Mouse (Mus musculus) lung, embryonic 14.5 days (tissue): ENCODE measurements around the gene Rora. TPM values are rescaled to one million over a fixed set of nuclear protein-coding genes. Genes with fewer than 3 reads are reported as not detected.
A peak's percentile ranks its signal among the peaks of the same experiment; 100 is the strongest.

Source experiments
- ATAC-seq: fragments of 200-750 bp; cut with Nextera tagmentation; 2 replicates; pipeline ENCODE4 v1.8.0; 2017; ENCODE audit warnings: mild to moderate bottlenecking, moderate TSS enrichment, moderate library complexity; ENCODE audit not compliant: insufficient read depth
- DNase-seq: peaks from one replicate; pipeline ENCODE4 v3.0.0-alpha.2; 2015
- H3K27ac ChIP-seq: fragments of 300-500 bp; sonication (generic); 2 replicates; pipeline ENCODE4 v1.5.1; 2014; ENCODE audit warnings: low read depth, mild to moderate bottlenecking, moderate library complexity
- H3K27me3 ChIP-seq: fragments of 300-500 bp; sonication (generic); 2 replicates; pipeline ENCODE4 v1.6.1; 2014; ENCODE audit warnings: low read length, control low read depth; ENCODE audit not compliant: insufficient read depth
- H3K36me3 ChIP-seq: fragments of 300-500 bp; sonication (generic); 2 replicates; pipeline ENCODE4 v1.6.1; 2014; ENCODE audit warnings: control low read depth; ENCODE audit not compliant: insufficient read depth
- H3K4me1 ChIP-seq: fragments of 300-500 bp; sonication (generic); 2 replicates; pipeline ENCODE4 v1.6.1; 2014; ENCODE audit warnings: antibody characterized with exemption, control low read depth; ENCODE audit not compliant: insufficient read depth
- H3K4me2 ChIP-seq: fragments of 300-500 bp; sonication (generic); 2 replicates; pipeline ENCODE4 v1.6.1; 2014; ENCODE audit warnings: mild to moderate bottlenecking
- H3K4me3 ChIP-seq: fragments of 300-500 bp; sonication (generic); 2 replicates; pipeline ENCODE4 v1.5.1; 2014; ENCODE audit warnings: low read depth, low read length
- H3K9ac ChIP-seq: fragments of 300-500 bp; sonication (generic); 2 replicates; pipeline ENCODE4 v1.6.1; 2014
- H3K9me3 ChIP-seq: fragments of 300-500 bp; sonication (generic); 2 replicates; pipeline ENCODE4 v1.6.1; 2016; ENCODE audit warnings: low read depth, low read length, control low read depth
- CTCF ChIP-seq: IDR thresholded peaks from 2 replicates; pipeline ENCODE4 v1.5.1; 2016; ENCODE audit warnings: antibody characterized with exemption, low read depth
- WGBS: fragments of 180-500 bp; shearing (Covaris S2); extraction: QIAGEN DNeasy Blood & Tissue Kit; methylation state at CpG from one replicate; pipeline ENCODE4 v1.1.7; 2014; 5-methylcytosine and 5-hydroxymethylcytosine counted together
- polyA plus RNA-seq: library from polyadenylated mRNA; unstranded; fragments of >200 nt; fragmentation: Nextera tagmentation; extraction: Ambion mirVana; gene quantifications from 2 replicates; pipeline ENCODE4 v1.2.1, GENCODE M21; 2014

Gene Rora
- polyA plus RNA-seq, 1 experiment from 2014 or later: 5.9 TPM

GRCm38 (mm10) chr9:69045908-69046307 lies 392.3 kb downstream of the Rora start:
- Histone ChIP-seq H3K4me3 (no peak overlapping the region), H3K27me3 (no peaks in the 10 kb centered on the region), H3K4me2 (no peak overlapping the region), H3K36me3 (no peaks in the 10 kb centered on the region), H3K9me3 (no peaks in the 10 kb centered on the region; the same call in 1 of the 2 replicates), H3K9ac (no peak overlapping the region), H3K4me1 (no peaks in the 10 kb centered on the region), H3K27ac (no peak overlapping the region)
- 74% methylated on average over 8 of the region's 8 CpGs for WGBS
- no peak for TF ChIP-seq CTCF
- ATAC-seq: no peak
- no peak for DNase-seq

- no peak overlapping the region for H3K9ac ChIP-seq
- H3K27me3 ChIP-seq: no peaks in the 10 kb centered on the region
- DNase-seq (no peak), ATAC-seq (no peak)
- no peaks in the 10 kb centered on the region for H3K4me1 ChIP-seq
- no peak overlapping the region for H3K4me3 ChIP-seq
- no peak overlapping the region for H3K27ac ChIP-seq
- no peaks in the 10 kb centered on the region for H3K36me3 ChIP-seq
- no peak overlapping the region for H3K4me2 ChIP-seq
- no peak for TF ChIP-seq CTCF
- WGBS: 67% methylated on average over 8 of the region's 8 CpGs
- no peaks in the 10 kb centered on the region for H3K9me3 ChIP-seq
Observed at GRCm38 (mm10) chr9:69050856-69051255, 397.3 kb downstream of the Rora start.

- WGBS: 84% methylated on average over 5 of the region's 5 CpGs
Observed at GRCm38 (mm10) chr9:69051890-69052289, 398.3 kb downstream of the Rora start.

GRCm38 (mm10) chr9:69055302-69055701 lies 401.7 kb downstream of the Rora start:
- no peak for TF ChIP-seq CTCF
- no peaks in the 10 kb centered on the region for H3K9me3 ChIP-seq
- no peak overlapping the region for H3K4me3 ChIP-seq
- H3K27ac ChIP-seq: no peak overlapping the region
- no peak overlapping the region for H3K4me2 ChIP-seq
- ATAC-seq (no peak), DNase-seq (no peak)
- H3K27me3 ChIP-seq: no peaks in the 10 kb centered on the region
- H3K9ac ChIP-seq: no peak overlapping the region
- WGBS: 92% methylated on average over 5 of the region's 5 CpGs
- no peaks in the 10 kb centered on the region for H3K36me3 ChIP-seq
- no peaks in the 10 kb centered on the region for H3K4me1 ChIP-seq

More at GRCm38 (mm10) chr9:69051890-69052289, 398.3 kb downstream of the Rora start:
- H3K4me2 ChIP-seq: no peak overlapping the region
- DNase-seq (no peak), ATAC-seq (no peak)
- no peak overlapping the region for H3K4me3 ChIP-seq
- H3K27ac ChIP-seq: no peak overlapping the region
- no peaks in the 10 kb centered on the region for H3K9me3 ChIP-seq
- H3K27me3 ChIP-seq: no peaks in the 10 kb centered on the region
- H3K4me1 ChIP-seq: no peaks in the 10 kb centered on the region
- no peak for TF ChIP-seq CTCF
- H3K9ac ChIP-seq: no peak overlapping the region
- no peaks in the 10 kb centered on the region for H3K36me3 ChIP-seq

- DNase-seq (peak; percentile 69), ATAC-seq (no peak)
- TF ChIP-seq CTCF: no peak
- no peaks in the 10 kb centered on the region for H3K9me3 ChIP-seq
- no peak overlapping the region for H3K9ac ChIP-seq
- WGBS: 58% methylated on average over 15 of the region's 15 CpGs
- H3K4me2 ChIP-seq: no peak overlapping the region; the same call in 1 of the 2 replicates
- H3K4me1 ChIP-seq: no peaks in the 10 kb centered on the region
- peak overlapping the region; percentile 8; the same call in 1 of the 2 replicates for H3K27ac ChIP-seq
- no peak overlapping the region for H3K4me3 ChIP-seq
- no peaks in the 10 kb centered on the region for H3K36me3 ChIP-seq
- no peaks in the 10 kb centered on the region for H3K27me3 ChIP-seq
Observed at GRCm38 (mm10) chr9:69071203-69071867, 417.7 kb downstream of the Rora start.

- no peak overlapping the region for H3K4me2 ChIP-seq
- no peaks in the 10 kb centered on the region for H3K4me1 ChIP-seq
- H3K36me3 ChIP-seq: no peaks in the 10 kb centered on the region
- H3K27ac ChIP-seq: no peak overlapping the region
- WGBS: 56% methylated on average over 7 of the region's 7 CpGs
- DNase-seq (no peak), ATAC-seq (no peak)
- no peak overlapping the region for H3K4me3 ChIP-seq
- no peaks in the 10 kb centered on the region for H3K27me3 ChIP-seq
- no peaks in the 10 kb centered on the region for H3K9me3 ChIP-seq
- TF ChIP-seq CTCF: no peak
- no peak overlapping the region for H3K9ac ChIP-seq
Observed at GRCm38 (mm10) chr9:69073271-69073670, 419.7 kb downstream of the Rora start.

GRCm38 (mm10) chr9:69084086-69084719 lies 430.6 kb downstream of the Rora start:
- no peak overlapping the region for H3K4me2 ChIP-seq
- no peak for ATAC-seq

More at GRCm38 (mm10) chr9:69084086-69084719, 430.6 kb downstream of the Rora start:
- WGBS: 39% methylated on average over 3 of the region's 3 CpGs
- H3K27me3 ChIP-seq: no peaks in the 10 kb centered on the region
- no peaks in the 10 kb centered on the region for H3K9me3 ChIP-seq
- H3K36me3 ChIP-seq: no peaks in the 10 kb centered on the region
- H3K4me3 ChIP-seq: no peak overlapping the region
- TF ChIP-seq CTCF: no peak
- H3K4me1 ChIP-seq: peaks cover 12% of the 10 kb centered on the region; the same call in 1 of the 2 replicates
- DNase-seq: peak; percentile 5
- no peak overlapping the region for H3K27ac ChIP-seq
- H3K9ac ChIP-seq: no peak overlapping the region
